Mouse (Mus musculus): ENCODE data around the gene Dus4l. TPM values are rescaled to one million over a fixed set of nuclear protein-coding genes. Genes with fewer than 3 reads are reported as not detected.

Gene Dus4l
- polyA plus RNA-seq (2017; shearing (Covaris generic)), result 10 to 100 TPM in 1 of 2 experiments, 1 to 10 TPM in 1; 8.0 to 13.0 TPM

GRCm38 (mm10) chr12:31654197-31654964 is at the start of gene Dus4l, which contains the start of gene Cog5:
Dus4l (minus strand) TSS chr12:31654826.
Cog5 (plus strand) TSS chr12:31654869.

GRCm38 (mm10) chr12:31634343-31635239 is 20.0 kb downstream of the Dus4l start, which contains the start of gene Bcap29:
Bcap29 (minus strand) TSS chr12:31634658.

Other genes with a start within 250 kb of the Dus4l start
- 10 to 100 TPM; 28.4 to 30.5 TPM for gene Cbll1, start 155.2 kb downstream of the Dus4l start, polyA plus RNA-seq (2017; shearing (Covaris generic))
- not detected for gene Slc26a4, start 94.9 kb downstream of the Dus4l start, polyA plus RNA-seq (2017; shearing (Covaris generic))
- gene Bcap29, start 20.2 kb downstream of the Dus4l start, polyA plus RNA-seq (2017; shearing (Covaris generic)), result 10 to 100 TPM; 73.0 to 73.3 TPM
- 10 to 100 TPM; 34.0 to 57.0 TPM for gene Cog5, start within 50 bp of the Dus4l start, polyA plus RNA-seq (2017; shearing (Covaris generic))
- 1 to 10 TPM in 1 of 2 experiments, under 1 TPM in 1; 0.77 to 1.9 TPM for gene Gpr22, start 59.1 kb upstream of the Dus4l start, polyA plus RNA-seq (2017; shearing (Covaris generic))